Mouse (Mus musculus) gastrocnemius, postnatal 36 days (tissue): Measurements from ENCODE around the gene Slc46a2. TPM values are rescaled to one million over a fixed set of nuclear protein-coding genes. Genes with fewer than 3 reads are reported as not detected.

Source experiments
- DNase-seq, 2 experiments: peaks; one replicate each; pipeline ENCODE4 v3.0.0; 2022
- intact Hi-C: fragments of 180-260 bp; cut with DNase I; formaldehyde crosslinking; loops from one replicate; pipeline ENCODE4 v1.15.1; 2025
- total RNA-seq, 2 experiments: library from RNA; stranded (reverse); gene quantifications; 2 replicates each; pipeline ENCODE4 v1.2.3; 2021

The Slc46a2 gene
- total RNA-seq, 2 experiments from 2014 or later, result 0.15 TPM; not detected in 1

- intact Hi-C loops, result no loop called here
- no peak for DNase-seq
These were observed 53.0 kb downstream of the Slc46a2 start for GRCm38 (mm10) chr4:59861871-59862270.

- intact Hi-C loops, result no loop called here
- no peak for DNase-seq
These were observed 54.4 kb downstream of the Slc46a2 start for GRCm38 (mm10) chr4:59860431-59860830.

- intact Hi-C loops, result no loop called here
- DNase-seq, result no peak
These were observed 55.0 kb downstream of the Slc46a2 start for GRCm38 (mm10) chr4:59859693-59860425.

Other genes with a start within 250 kb of the Slc46a2 start
- 1 to 10 TPM; 1.9 to 3.9 TPM for gene Inip, start 113.5 kb downstream of the Slc46a2 start, total RNA-seq
- gene Snx30, start 109.2 kb downstream of the Slc46a2 start, total RNA-seq, result 1 to 10 TPM; 2.4 to 3.4 TPM
- gene Mup4, start 45.7 kb upstream of the Slc46a2 start, total RNA-seq, result not detected
- gene Mup6, start 49.2 kb upstream of the Slc46a2 start, total RNA-seq, result not detected
- 1 to 10 TPM in 1 of 2 experiments, not detected in 1; 1.1 TPM for gene Mup7, start 155.4 kb upstream of the Slc46a2 start, total RNA-seq
- gene Mup2, start 239.2 kb upstream of the Slc46a2 start, total RNA-seq, result not detected